Mouse (Mus musculus) lung, postnatal 0 days (tissue): ENCODE data around the gene Ttc7.

Source experiments
- CTCF ChIP-seq: IDR thresholded peaks from 2 replicates; pipeline ENCODE4 v1.5.1; 2016; ENCODE audit warnings: antibody characterized with exemption, mild to moderate bottlenecking
- EP300 ChIP-seq: IDR thresholded peaks from 2 replicates; pipeline ENCODE4 v1.6.1; 2016; ENCODE audit warnings: antibody characterized with exemption, mild to moderate bottlenecking, control low read depth

DNA sequence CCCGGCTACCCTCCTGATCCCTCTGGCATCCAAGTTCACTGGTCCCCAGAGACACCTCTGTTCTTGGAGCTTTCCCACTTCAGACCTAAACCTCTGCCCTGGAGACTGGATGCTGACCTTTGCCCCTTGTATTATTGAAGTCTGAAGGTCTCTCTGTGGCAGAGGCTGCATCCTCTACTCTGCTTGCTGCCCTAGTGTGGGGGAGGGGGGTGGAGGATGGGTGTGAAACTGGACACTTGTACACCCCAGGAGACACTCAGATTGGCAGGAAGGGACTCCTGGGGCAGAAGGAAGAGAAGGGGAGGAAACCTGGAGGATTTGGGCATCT is 70.2 kb downstream of the Ttc7 start:
- no peak for TF ChIP-seq CTCF
- no peak for TF ChIP-seq EP300
